10 mouse cellular contexts compared by ENCODE assay signal in genomic region chr8:71310446-71310845, GRCm38 (mm10). TPM values are rescaled to one million over a fixed set of nuclear protein-coding genes. Genes with fewer than 3 reads are reported as not detected.
A peak's percentile ranks its signal among the peaks of the same experiment; 100 is the strongest.
DNase-seq lines count a peak whose midpoint lies in the region; ATAC-seq lines count a peak whose summit lies in the region.
"Had no signal": no experiment of that assay in that cellular context is flagged by ENCODE, and none has a peak within 500 bp of the region (broad histone marks: within the 10 kb centered on the region; RNA-seq: fewer than 3 reads in every experiment).

No protein-coding gene starts in this region.

- DNase-seq in adrenal gland, adult 2 months, result peak; percentile 68
- no peak for DNase-seq in adrenal gland, postnatal 4 days (ENCODE audit: low spot score in 2 of 2)
- DNase-seq in adipocyte (ENCODE audit: low spot score), result peak; percentile 76
- peak; percentile 79 for DNase-seq in heart, adult 9 months (ENCODE audit: low spot score in 2 of 2)
- DNase-seq in lung, postnatal 14 days, result peak; percentile 42
- DNase-seq in natural killer cell, adult 2 months (ENCODE audit: low spot score in 2 of 2), result no peak

- no peaks in the 10 kb centered on the region for H3K36me3 ChIP-seq in forebrain, embryonic 16.5 days (ENCODE audit: control insufficient read depth, insufficient read depth)
- peaks cover 4% of the 10 kb centered on the region for H3K36me3 ChIP-seq in kidney, embryonic 15.5 days

- no peaks in the 10 kb centered on the region for H3K9me3 ChIP-seq in forebrain, embryonic 16.5 days (ENCODE audit: control insufficient read depth, low read length)
- no peaks in the 10 kb centered on the region for H3K9me3 ChIP-seq in kidney, embryonic 15.5 days (replicated peaks)
- H3K9me3 ChIP-seq: forebrain, embryonic 15.5 days had no signal

- 82% methylated on average over 6 of the region's 6 CpGs for WGBS in forebrain, embryonic 16.5 days
- WGBS in kidney, embryonic 15.5 days, result 73% methylated on average over 6 of the region's 6 CpGs

- ATAC-seq in forebrain, embryonic 16.5 days, result no peak
- ATAC-seq in kidney, embryonic 15.5 days (replicated peaks; ENCODE audit: low FRiP score), result no peak
- ATAC-seq: activated CD4-positive, CD25-positive, alpha-beta regulatory T cell, adult 4 months; forebrain, embryonic 15.5 days had no signal

- no peaks in the 10 kb centered on the region for H3K27me3 ChIP-seq in forebrain, embryonic 16.5 days (replicated peaks; ENCODE audit: control insufficient read depth, insufficient read depth, low read length)
- H3K27me3 ChIP-seq in kidney, embryonic 15.5 days, result no peaks in the 10 kb centered on the region
- H3K27me3 ChIP-seq: forebrain, embryonic 15.5 days had no signal

- no peak overlapping the region for H3K9ac ChIP-seq in forebrain, embryonic 16.5 days (replicated peaks; ENCODE audit: low read depth, low read length)
- no peak overlapping the region for H3K9ac ChIP-seq in kidney, embryonic 15.5 days
- H3K9ac ChIP-seq: forebrain, embryonic 15.5 days had no signal

- H3K4me2 ChIP-seq in forebrain, embryonic 16.5 days (ENCODE audit: low read length), result no peak overlapping the region
- no peak overlapping the region for H3K4me2 ChIP-seq in kidney, embryonic 15.5 days
- H3K4me2 ChIP-seq: forebrain, embryonic 15.5 days had no signal

- H3K27ac ChIP-seq in forebrain, embryonic 16.5 days (ENCODE audit: low read length), result no peak overlapping the region
- H3K27ac ChIP-seq in kidney, embryonic 15.5 days, result no peak overlapping the region
- H3K27ac ChIP-seq: forebrain, embryonic 15.5 days had no signal

- no peak overlapping the region for H3K4me3 ChIP-seq in forebrain, embryonic 16.5 days (replicated peaks; ENCODE audit: low read length)
- no peak overlapping the region for H3K4me3 ChIP-seq in kidney, embryonic 15.5 days (replicated peaks)
- H3K4me3 ChIP-seq: forebrain, embryonic 15.5 days had no signal

- H3K4me1 ChIP-seq in forebrain, embryonic 16.5 days (replicated peaks; ENCODE audit: control insufficient read depth, insufficient read depth, low read length), result no peaks in the 10 kb centered on the region
- H3K4me1 ChIP-seq in kidney, embryonic 15.5 days, result peaks cover 10% of the 10 kb centered on the region

RNA-seq across cellular contexts. Expression of gene Haus8, which starts 37.7 kb away (rescaled TPM):
- 10 to 100 TPM; 12.7 to 19.5 TPM for total RNA-seq in adrenal gland, adult 2 months (2021)
- polyA plus RNA-seq in adrenal gland, adult 2 months (2012; rRNA removed), result 3.7 and 4.7 TPM in 2 replicates
- total RNA-seq in adrenal gland, postnatal 4 days (2021), result 10 to 100 TPM; 22.2 to 26.2 TPM
- 53.2 and 56.0 TPM in 2 replicates for polyA plus RNA-seq in forebrain, embryonic 16.5 days (2015; fragmentation: Nextera tagmentation; extraction: Ambion mirVana)
- polyA plus RNA-seq in kidney, embryonic 15.5 days (2015; fragmentation: Nextera tagmentation; extraction: Ambion mirVana), result 50.7 and 55.1 TPM in 2 replicates

RNA-seq across cellular contexts. Expression of gene Myo9b, which starts 37.9 kb away (rescaled TPM):
- total RNA-seq in adrenal gland, adult 2 months (2021), result 10 to 100 TPM; 32.6 to 34.1 TPM
- polyA plus RNA-seq in adrenal gland, adult 2 months (2012; rRNA removed), result 19.2 and 24.3 TPM in 2 replicates
- total RNA-seq in adrenal gland, postnatal 4 days (2021), result 10 to 100 TPM; 43.8 to 47.6 TPM
- 19.8 and 23.9 TPM in 2 replicates for polyA plus RNA-seq in forebrain, embryonic 16.5 days (2015; fragmentation: Nextera tagmentation; extraction: Ambion mirVana)
- polyA plus RNA-seq in kidney, embryonic 15.5 days (2015; fragmentation: Nextera tagmentation; extraction: Ambion mirVana), result 20.6 and 23.6 TPM in 2 replicates

RNA-seq across cellular contexts. Expression of gene Use1, which starts 56.2 kb away (rescaled TPM):
- total RNA-seq in adrenal gland, adult 2 months (2021), result 100 to 1,000 TPM; 167 to 218 TPM
- polyA plus RNA-seq in adrenal gland, adult 2 months (2012; rRNA removed), result 69.3 and 79.6 TPM in 2 replicates
- 100 to 1,000 TPM; 210 to 221 TPM for total RNA-seq in adrenal gland, postnatal 4 days (2021)
- polyA plus RNA-seq in forebrain, embryonic 16.5 days (2015; fragmentation: Nextera tagmentation; extraction: Ambion mirVana), result 100 and 115 TPM in 2 replicates
- polyA plus RNA-seq in kidney, embryonic 15.5 days (2015; fragmentation: Nextera tagmentation; extraction: Ambion mirVana), result 103 and 105 TPM in 2 replicates

Comparison
In these comparisons a context has a peak if more than half of its experiments do, and no peak if none do; other contexts are left out.
1. DNase-seq: peak in adrenal gland, adult 2 months (single experiment), adipocyte (single experiment), heart, adult 9 months (2 of 2) and lung, postnatal 14 days (single experiment); none in adrenal gland, postnatal 4 days (0 of 2) and natural killer cell, adult 2 months (0 of 2).